Mouse (Mus musculus): Measurements from ENCODE around the gene Espnl.

The Espnl gene

DNA sequence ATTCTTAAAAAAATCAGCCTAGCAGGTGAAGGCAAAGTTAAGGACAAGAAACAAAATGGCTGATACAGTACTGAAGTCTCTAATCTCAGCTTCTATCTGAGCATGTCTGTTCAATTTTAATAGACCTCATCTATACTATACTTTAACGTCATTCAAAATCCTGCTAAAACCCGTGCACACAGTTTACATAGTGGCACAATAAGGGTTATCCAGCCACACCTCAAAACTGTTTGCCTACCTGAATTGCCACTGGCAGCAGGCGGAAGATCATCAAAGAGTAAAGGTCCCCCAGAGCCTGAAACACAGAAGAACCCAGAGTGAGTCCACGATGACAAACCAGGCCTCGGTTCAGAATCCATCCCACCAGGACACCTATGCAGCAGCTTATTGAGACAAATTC, 68.5 kb downstream of the Espnl start:
- no peak for DNase-seq

DNA sequence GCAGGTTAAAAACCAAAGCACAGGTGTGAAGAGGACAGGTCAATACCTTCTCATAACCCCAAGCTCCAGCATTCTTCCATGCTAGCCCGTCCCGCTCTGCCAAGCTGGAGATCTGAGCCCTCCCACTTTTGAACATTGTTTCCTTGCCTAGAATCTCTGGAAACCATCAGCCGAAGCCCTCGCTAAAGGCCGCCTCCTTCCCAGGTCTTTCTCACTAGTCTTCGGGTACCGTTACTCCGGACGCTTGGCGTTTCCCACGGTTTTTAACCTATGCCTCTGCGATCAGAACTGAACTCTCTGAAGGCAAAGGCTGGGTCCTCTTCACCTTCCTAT, 76.0 kb downstream of the Espnl start:
- DNase-seq: no peak
